Mouse (Mus musculus): ENCODE data around the gene Cpeb4. TPM values are rescaled to one million over a fixed set of nuclear protein-coding genes. Genes with fewer than 3 reads are reported as not detected.
A peak's percentile ranks its signal among the peaks of the same experiment; 100 is the strongest.

Cpeb4 gene
- polyA plus RNA-seq (2015; fragmentation: Nextera tagmentation; extraction: Ambion mirVana), result 6.1 and 6.7 TPM in 2 replicates

DNA sequence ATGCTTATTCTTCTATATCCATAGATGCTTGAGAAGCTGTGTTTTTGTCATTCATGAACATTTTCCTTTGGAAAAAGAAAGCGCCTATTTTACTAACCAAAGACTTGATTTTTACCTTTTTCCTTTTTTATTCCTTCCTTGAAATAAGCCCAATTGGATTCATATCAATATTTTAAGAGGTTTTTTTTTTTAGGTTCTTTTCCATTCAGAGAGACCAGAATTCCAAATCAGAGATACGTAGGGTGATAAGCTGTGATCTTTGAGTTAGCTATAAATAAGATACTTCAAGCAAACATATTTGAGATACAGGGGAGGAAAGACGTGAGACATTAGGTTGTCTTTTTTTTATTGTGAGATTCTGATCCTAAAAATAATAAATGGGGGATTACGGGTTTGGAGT is at the start of gene Cpeb4:
TSS of gene Cpeb4 (plus strand) at position 301 of the 400 bp plus-strand sequence.
- Histone ChIP-seq H3K9me3 (replicated peaks; ENCODE audit: low read length) (no peaks in the 10 kb centered on the region), H3K4me2 (ENCODE audit: low read length) (peak within 1 kb of the TSS; percentile 86), H3K36me3 (ENCODE audit: insufficient read depth, low read length) (no peaks in the 10 kb centered on the region), H3K27me3 (ENCODE audit: insufficient read depth, low read length) (no peaks in the 10 kb centered on the region), H3K4me1 (replicated peaks; ENCODE audit: insufficient read depth, low read length) (peaks cover 13% of the 10 kb centered on the region), H3K27ac (peak within 1 kb of the TSS; percentile 82), H3K4me3 (replicated peaks; ENCODE audit: low read depth, low read length) (peak within 1 kb of the TSS; percentile 86), H3K9ac (ENCODE audit: low read depth, low read length) (peak within 1 kb of the TSS; percentile 85)
- no peak for ATAC-seq (replicated peaks; ENCODE audit: low FRiP score, low read depth)
- no peak for TF ChIP-seq CTCF (IDR thresholded peaks at IDR 0.05; ENCODE audit: low read depth)
- DNase-seq (ENCODE audit: low spot score), result no peak
- 55% methylated on average over 4 of the region's 4 CpGs for WGBS

DNA sequence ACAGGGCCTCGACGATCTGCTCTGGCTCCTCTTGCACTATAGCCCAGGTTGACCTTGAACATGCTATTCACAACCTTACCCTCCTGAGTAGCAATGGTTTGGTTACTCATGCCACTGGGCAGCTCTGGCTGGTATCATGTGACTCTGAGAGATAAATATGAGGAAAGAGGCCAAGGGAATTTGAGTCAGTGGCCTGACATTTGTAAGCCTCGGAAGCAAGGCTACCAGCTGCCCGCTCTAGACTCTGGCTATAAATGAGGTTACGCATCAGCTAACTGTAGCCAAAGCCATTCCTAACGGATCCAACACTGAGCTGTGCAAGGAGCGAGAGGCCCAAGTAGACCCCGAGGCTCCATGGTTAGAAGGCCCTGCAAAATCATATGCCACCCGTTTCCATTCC is 49.5 kb upstream of the Cpeb4 start:
- no peaks in the 10 kb centered on the region for H3K27me3 ChIP-seq (ENCODE audit: insufficient read depth, low read length)
- H3K4me2 ChIP-seq (ENCODE audit: low read length), result no peak overlapping the region
- no peak overlapping the region for H3K9ac ChIP-seq (ENCODE audit: low read depth, low read length)
- peak overlapping the region; percentile 88 for H3K27ac ChIP-seq
- H3K36me3 ChIP-seq (ENCODE audit: insufficient read depth, low read length), result no peaks in the 10 kb centered on the region
- no peak overlapping the region for H3K4me3 ChIP-seq (replicated peaks; ENCODE audit: low read depth, low read length)
- ATAC-seq (replicated peaks; ENCODE audit: low FRiP score, low read depth) (no peak), DNase-seq (ENCODE audit: low spot score) (no peak)
- no peaks in the 10 kb centered on the region for H3K9me3 ChIP-seq (replicated peaks; ENCODE audit: low read length)
- 63% methylated on average over 9 of the region's 9 CpGs for WGBS
- H3K4me1 ChIP-seq (replicated peaks; ENCODE audit: insufficient read depth, low read length), result 0 out of 2 replicates have a peak, but pooled peaks cover 4% of the 10 kb centered on the region
- no peak for TF ChIP-seq CTCF (IDR thresholded peaks at IDR 0.05; ENCODE audit: low read depth)

DNA sequence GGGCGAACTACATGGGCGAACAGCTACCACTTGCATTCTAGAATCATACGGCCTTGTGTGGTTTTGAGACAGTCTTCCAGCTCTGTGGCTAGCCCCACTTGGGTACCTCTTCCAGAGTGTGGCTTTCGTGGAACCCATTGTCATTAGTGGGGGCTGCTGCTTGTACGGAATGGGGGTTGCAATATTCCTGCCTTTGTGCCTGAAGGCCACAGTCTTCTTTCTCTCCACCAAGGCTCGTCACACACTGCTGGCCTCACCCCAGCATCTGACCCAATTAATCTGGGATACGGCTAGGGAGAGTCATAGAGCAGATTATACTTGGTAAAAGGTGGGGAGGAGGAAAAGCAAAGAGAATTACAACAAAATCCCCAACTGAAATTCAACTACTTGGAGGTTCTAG is 48.5 kb upstream of the Cpeb4 start:
- no peak for DNase-seq (ENCODE audit: low spot score)
- TF ChIP-seq CTCF (IDR thresholded peaks at IDR 0.05; ENCODE audit: low read depth), result no peak
- peak overlapping the region; percentile 88; the same call in 1 of the 2 replicates for H3K27ac ChIP-seq
- H3K4me3 ChIP-seq (replicated peaks; ENCODE audit: low read depth, low read length), result no peak overlapping the region
- no peak overlapping the region for H3K9ac ChIP-seq (ENCODE audit: low read depth, low read length)
- WGBS, result 89% methylated on average over 7 of the region's 7 CpGs
- no peak for ATAC-seq (replicated peaks; ENCODE audit: low FRiP score, low read depth)
- H3K4me2 ChIP-seq (ENCODE audit: low read length), result peak overlapping the region; percentile 19; the same call in 1 of the 2 replicates
- H3K9me3 ChIP-seq (replicated peaks; ENCODE audit: low read length), result no peaks in the 10 kb centered on the region
- no peaks in the 10 kb centered on the region for H3K27me3 ChIP-seq (ENCODE audit: insufficient read depth, low read length)
- H3K36me3 ChIP-seq (ENCODE audit: insufficient read depth, low read length), result no peaks in the 10 kb centered on the region
- H3K4me1 ChIP-seq (replicated peaks; ENCODE audit: insufficient read depth, low read length), result 0 out of 2 replicates have a peak, but pooled peaks cover 10% of the 10 kb centered on the region

DNA sequence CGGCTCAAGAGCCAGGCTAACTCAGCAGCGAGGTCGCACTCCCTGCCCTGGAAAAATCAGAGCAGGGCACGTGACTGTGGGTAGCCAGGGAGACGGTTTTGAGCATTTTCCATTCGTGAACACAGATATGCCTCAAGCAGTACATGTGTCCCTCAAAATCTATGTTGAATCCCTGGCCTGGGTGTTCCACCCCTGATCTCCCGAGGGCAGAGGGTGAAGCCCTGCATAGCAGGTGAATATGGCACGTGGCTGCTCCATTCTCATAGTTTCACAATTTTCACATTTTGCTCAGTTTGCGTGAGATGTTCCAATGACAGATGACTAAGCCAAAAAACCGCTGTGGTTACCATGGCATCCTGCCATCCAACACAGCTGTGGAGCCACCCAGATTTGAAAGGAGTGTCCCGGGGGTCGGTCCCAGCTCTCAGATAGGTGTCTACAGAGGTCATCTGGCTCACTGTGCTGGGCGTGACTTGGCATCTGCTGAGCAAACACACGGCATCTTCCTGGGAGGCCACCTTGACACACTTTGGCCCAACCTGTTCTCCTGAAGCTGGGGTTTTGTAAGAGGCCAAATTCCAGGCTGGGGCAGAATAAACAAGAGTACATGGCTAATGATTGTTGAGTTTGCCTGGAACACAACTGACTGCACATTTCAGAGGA is 47.4 kb upstream of the Cpeb4 start:
- no peak overlapping the region for H3K4me3 ChIP-seq (replicated peaks; ENCODE audit: low read depth, low read length)
- H3K4me2 ChIP-seq (ENCODE audit: low read length), result no peak overlapping the region
- ATAC-seq (replicated peaks; ENCODE audit: low FRiP score, low read depth) (peak; percentile 80), DNase-seq (ENCODE audit: low spot score) (peak; percentile 55)
- H3K27ac ChIP-seq, result peak overlapping the region; percentile 88
- H3K9me3 ChIP-seq (replicated peaks; ENCODE audit: low read length), result no peaks in the 10 kb centered on the region
- WGBS, result 52% methylated on average over 14 of the region's 14 CpGs
- H3K4me1 ChIP-seq (replicated peaks; ENCODE audit: insufficient read depth, low read length), result 0 out of 2 replicates have a peak, but pooled peaks cover 11% of the 10 kb centered on the region
- no peaks in the 10 kb centered on the region for H3K27me3 ChIP-seq (ENCODE audit: insufficient read depth, low read length)
- H3K9ac ChIP-seq (ENCODE audit: low read depth, low read length), result no peak overlapping the region
- no peaks in the 10 kb centered on the region for H3K36me3 ChIP-seq (ENCODE audit: insufficient read depth, low read length)
- no peak for TF ChIP-seq CTCF (IDR thresholded peaks at IDR 0.05; ENCODE audit: low read depth)

DNA sequence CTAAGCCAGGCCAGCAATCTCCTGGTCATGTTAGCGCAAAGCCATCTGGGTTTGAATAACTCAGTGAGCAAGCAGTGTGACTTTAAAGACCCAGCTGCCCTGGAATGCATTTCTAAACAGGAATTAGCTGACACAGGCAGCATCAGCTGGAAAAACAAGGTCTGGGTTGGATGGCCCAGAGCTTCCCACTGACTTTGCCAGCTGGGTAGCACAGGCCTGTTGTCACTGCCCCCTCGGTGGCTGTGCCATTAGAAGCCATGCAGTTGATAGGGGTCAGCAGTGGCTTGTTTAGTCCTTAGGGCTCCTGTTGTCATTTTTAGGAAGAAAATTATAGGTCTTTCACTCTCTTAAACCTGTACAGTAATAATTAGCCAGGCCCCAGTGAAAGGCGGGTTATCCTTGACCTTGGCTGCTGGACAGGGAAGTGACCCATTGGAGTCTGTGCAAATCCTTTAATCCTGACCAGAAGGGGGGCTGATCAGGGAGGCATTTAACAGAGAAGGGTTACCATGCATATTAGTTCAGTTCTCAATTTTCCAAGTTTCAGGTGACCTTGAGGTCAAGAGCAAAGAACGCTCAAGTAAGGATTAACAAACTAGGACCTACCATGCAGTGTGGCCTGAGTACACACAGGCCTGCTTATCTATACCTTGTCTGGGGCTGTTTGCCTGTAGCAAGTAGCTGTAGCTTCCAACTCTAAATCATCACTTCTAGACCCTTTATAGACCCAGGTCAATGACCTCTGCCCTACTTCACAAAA is 43.8 kb upstream of the Cpeb4 start:
- Histone ChIP-seq H3K9ac (ENCODE audit: low read depth, low read length) (no peak overlapping the region), H3K27me3 (ENCODE audit: insufficient read depth, low read length) (no peaks in the 10 kb centered on the region), H3K4me1 (replicated peaks; ENCODE audit: insufficient read depth, low read length) (peaks cover 20% of the 10 kb centered on the region), H3K9me3 (replicated peaks; ENCODE audit: low read length) (no peaks in the 10 kb centered on the region), H3K4me2 (ENCODE audit: low read length) (no peak overlapping the region), H3K4me3 (replicated peaks; ENCODE audit: low read depth, low read length) (no peak overlapping the region), H3K36me3 (ENCODE audit: insufficient read depth, low read length) (no peaks in the 10 kb centered on the region), H3K27ac (peak overlapping the region; percentile 85)
- TF ChIP-seq CTCF (IDR thresholded peaks at IDR 0.05; ENCODE audit: low read depth), result no peak
- 47% methylated on average over 4 of the region's 4 CpGs for WGBS
- DNase-seq (ENCODE audit: low spot score) (peak; percentile 82), ATAC-seq (replicated peaks; ENCODE audit: low FRiP score, low read depth) (peak; percentile 76)

DNA sequence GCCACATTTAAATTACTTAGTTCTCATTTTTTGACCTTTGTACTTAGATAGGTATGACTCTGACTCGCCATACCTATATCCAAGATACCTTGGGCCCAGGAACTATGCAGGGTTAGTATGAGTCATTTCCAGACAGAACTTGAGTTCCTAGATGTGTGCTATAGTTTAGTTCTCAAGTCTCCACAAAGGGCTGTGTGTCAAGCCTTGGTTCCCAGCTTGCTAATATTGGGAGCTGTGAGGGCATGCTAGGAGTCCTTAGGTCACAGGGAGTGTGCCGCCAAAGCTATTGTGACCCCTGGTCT is 43.3 kb upstream of the Cpeb4 start:
- WGBS, result 65% methylated on average over 2 of the region's 2 CpGs
- H3K36me3 ChIP-seq (ENCODE audit: insufficient read depth, low read length), result no peaks in the 10 kb centered on the region
- H3K9ac ChIP-seq (ENCODE audit: low read depth, low read length), result no peak overlapping the region
- no peak overlapping the region for H3K4me3 ChIP-seq (replicated peaks; ENCODE audit: low read depth, low read length)
- no peaks in the 10 kb centered on the region for H3K27me3 ChIP-seq (ENCODE audit: insufficient read depth, low read length)
- H3K9me3 ChIP-seq (replicated peaks; ENCODE audit: low read length), result no peaks in the 10 kb centered on the region
- ATAC-seq (replicated peaks; ENCODE audit: low FRiP score, low read depth), result no peak
- no peak for TF ChIP-seq CTCF (IDR thresholded peaks at IDR 0.05; ENCODE audit: low read depth)
- no peak for DNase-seq (ENCODE audit: low spot score)
- no peak overlapping the region for H3K4me2 ChIP-seq (ENCODE audit: low read length)
- peaks cover 20% of the 10 kb centered on the region for H3K4me1 ChIP-seq (replicated peaks; ENCODE audit: insufficient read depth, low read length)
- peak overlapping the region; percentile 85 for H3K27ac ChIP-seq

All from kidney, postnatal 0 days (tissue).